Mouse (Mus musculus): ENCODE measurements around the gene Nkiras2.
"Not testable (repeated sequence)": the region's sequence is repeated elsewhere in the genome, so short reads cannot be mapped to it uniquely, and the experiment has no call there.

Nkiras2 gene

GRCm38 (mm10) chr11:100618761-100619484, at the start of gene Nkiras2:
TSS of gene Nkiras2 (plus strand) at chr11:100619244.
- in situ Hi-C loops (cut with MseI, MboI) = no loop called here

DNA sequence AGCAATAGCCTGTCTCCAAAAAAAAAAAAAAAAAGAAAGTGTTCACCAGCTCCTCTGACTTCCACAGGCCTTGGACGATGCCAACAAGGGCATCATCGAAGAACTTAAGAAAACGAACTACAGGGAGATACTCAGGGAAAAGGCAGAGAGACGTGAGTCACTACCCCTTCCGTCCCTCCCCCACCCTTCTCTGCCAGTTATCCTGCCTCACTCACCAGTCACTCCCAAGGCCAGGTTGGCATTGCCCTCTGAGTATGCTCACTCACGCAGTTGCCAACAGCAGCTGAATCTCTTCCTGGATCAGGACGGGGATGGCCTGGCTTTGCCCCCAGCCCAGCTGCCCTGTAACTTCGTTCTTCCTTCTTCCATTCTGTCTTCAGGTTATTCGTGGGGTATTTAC, 49.3 kb upstream of the Nkiras2 start:
- in situ Hi-C loops (cut with MseI, MboI) = loop anchor here in 1 of 2 experiments (5.0 kb wide), 1 partner anchor 138 kb away; no protein-coding TSS in a partner anchor

DNA sequence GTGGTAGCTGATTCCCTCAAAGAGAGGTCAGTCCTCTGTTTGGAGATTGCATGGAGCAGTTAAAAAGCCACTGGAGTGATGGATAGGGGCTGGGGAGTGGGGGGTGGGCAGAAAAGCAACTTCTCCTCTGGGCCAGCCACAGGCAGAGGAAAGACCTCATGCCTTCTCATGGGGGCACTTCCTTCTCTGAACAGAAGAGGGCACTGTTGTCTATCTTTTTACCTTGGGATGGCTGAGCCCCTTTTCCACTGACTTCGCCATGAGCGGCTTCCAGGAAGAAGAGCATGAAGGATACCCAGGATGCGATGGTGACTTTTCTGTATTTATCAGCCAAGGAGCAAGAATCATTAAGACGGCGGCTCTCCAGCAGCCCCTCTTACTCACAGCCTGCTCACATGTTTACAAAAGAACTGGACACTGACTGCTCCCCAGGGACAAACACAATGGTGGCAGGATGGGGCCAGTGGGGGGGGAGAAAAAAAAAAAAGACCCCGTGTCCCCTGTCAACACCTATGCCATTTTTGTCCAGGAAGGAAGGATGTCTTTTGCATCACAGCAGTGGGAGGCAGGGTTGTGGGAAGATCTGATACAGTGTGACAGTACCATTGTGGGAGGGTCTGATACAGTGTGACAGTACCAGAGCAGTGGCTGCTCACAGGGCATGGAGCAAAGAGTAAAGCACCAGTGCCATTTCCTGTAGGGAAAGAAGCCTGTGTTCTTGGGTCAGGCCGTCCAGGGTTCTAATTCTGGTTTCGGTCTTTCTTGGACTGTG, 48.4 kb upstream of the Nkiras2 start:
- in situ Hi-C loops (cut with MseI, MboI) = loop anchor here in 1 of 2 experiments (5.0 kb wide), 1 partner anchor 137 kb away; no protein-coding TSS in a partner anchor

- in situ Hi-C loops (cut with MseI, MboI) = loop anchor here in 1 of 2 experiments (5.0 kb wide), 1 partner anchor 136 kb away; no protein-coding TSS in a partner anchor
Measured at GRCm38 (mm10) chr11:100571202-100571567, 47.9 kb upstream of the Nkiras2 start.

DNA sequence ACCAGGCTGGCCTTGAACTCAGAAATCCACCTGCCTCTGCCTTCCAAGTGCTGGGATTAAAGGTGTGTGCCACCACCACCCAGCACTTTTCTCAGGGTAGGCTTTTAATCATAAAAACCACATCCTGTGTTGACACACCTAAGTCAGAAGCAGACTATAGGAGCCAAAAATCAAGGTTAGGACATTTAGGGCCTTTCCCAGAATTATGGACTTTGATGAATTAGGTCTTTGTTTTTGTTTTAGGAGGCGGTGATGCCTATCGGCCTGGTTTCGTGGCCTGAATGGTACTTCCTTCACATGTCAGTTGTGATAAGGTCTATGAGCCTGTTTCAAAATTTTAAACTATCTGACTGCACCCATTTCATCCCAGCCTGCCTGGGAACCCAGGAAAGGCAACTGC, 44.9 kb upstream of the Nkiras2 start:
- in situ Hi-C loops (cut with MseI, MboI) = loop anchor here in 1 of 2 experiments (5.0 kb wide), 1 partner anchor 133 kb away; no protein-coding TSS in a partner anchor

DNA sequence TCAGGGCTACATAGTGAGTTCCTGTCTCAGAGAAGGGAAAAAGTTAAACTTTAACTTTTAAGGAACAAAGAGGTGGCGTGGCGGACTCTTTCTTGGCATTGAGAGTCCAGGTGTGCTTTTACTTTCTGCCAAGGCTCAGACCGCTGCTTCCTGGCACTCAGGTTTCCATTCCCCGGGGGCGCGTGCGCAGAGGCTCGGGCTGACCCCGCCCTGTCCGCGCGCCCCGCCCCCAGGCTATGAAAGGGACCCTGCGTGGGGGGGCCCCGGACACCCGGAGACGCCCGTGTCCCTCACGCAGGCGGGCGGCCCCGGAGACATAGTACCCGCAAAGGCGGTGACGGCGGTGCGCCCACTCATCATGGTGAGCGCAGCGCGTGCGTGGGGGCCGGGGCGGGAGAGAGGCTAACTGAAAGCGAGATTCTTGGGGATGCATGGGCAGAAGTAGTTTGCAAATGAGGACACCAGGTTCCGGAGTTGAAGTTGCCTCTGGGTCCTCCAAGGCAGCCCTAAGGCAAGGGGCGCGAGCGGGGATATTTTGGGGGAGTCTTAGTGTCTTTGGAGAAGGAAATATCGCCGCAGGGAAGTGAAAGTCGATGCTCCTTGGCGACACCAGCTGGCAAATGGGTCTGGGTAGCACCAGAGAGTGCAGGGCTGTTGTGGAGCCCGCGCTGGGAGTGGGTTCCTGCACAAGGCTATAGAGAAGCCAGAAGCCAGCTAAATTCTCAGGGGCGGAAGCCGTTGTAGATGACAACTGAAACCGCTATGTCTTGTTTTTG, 44.1 kb upstream of the Nkiras2 start, which contains the start of gene Cnp:
Cnp (plus strand) TSS at position 197 of the 776 bp plus-strand sequence.
- in situ Hi-C loops (cut with MseI, MboI) = loop anchor here in 1 of 2 experiments (5.0 kb wide), 1 partner anchor 132 kb away; no protein-coding TSS in a partner anchor

DNA sequence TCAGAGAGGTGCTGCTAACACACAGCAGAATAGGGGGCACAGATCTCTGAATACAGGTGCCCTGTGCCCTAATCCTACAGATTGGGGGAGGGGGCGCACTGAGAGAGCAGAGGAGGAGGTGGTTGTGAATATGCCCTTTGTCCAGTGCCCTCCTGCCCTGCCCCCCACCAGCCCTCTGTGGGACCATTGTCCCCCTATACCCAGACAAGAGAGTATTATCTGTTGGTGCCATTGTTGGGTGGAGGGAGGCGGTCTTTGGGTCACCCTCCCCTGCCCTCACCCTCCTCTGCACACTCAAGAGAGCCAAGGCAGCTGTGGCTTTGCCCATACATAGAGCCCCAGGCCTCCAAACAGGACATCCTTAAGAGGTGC, 43.6 kb upstream of the Nkiras2 start:
- in situ Hi-C loops (cut with MseI, MboI) = no loop called here

DNA sequence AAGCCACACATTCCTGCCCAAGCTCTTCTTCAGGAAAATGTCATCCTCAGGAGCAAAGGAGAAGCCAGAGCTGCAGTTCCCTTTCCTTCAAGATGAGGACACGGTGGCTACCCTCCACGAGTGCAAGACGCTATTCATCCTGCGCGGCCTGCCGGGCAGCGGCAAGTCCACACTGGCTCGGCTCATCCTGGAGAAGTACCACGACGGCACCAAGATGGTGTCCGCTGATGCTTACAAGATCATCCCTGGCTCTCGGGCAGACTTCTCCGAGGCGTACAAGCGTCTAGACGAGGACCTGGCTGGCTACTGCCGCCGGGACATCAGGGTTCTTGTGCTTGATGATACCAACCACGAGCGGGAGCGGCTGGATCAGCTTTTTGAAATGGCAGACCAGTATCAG, 42.8 kb upstream of the Nkiras2 start:
- in situ Hi-C loops (cut with MseI, MboI) = no loop called here

DNA sequence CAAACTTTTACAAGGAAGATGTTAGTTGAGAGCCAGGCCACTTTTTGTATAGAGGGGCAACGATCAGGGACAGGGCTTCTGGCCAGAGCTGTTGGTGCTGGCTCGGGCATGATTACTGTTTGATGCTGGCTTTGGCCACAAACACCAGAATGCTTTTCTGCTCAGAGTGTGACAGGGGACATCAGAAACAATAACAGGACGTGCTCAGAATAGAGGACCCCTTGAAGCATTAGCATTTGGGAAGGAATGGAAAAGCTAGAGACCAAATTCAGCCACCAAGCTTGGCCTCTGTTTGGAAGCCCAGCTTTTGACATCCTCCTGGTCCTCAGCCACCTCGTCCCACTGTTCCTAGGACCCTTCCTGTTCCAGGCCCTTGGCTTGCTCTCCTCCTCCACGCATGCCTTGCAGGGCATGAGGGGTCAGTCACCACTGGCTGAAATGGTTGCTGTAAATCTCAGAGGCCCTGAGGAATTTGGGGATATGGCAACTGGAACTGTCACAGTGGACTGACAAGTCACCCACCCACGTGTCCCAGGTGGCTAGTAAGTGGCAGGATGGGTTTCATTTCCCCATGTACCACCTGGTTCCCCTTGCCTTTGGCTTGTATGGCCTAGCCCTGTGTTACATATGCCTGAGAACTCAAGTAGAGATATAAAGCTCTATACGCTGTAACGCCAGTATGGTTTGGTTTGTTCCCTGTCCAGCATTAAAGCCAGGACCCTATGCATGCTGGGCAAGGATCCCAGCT, 41.0 kb upstream of the Nkiras2 start:
- in situ Hi-C loops (cut with MseI, MboI) = no loop called here

DNA sequence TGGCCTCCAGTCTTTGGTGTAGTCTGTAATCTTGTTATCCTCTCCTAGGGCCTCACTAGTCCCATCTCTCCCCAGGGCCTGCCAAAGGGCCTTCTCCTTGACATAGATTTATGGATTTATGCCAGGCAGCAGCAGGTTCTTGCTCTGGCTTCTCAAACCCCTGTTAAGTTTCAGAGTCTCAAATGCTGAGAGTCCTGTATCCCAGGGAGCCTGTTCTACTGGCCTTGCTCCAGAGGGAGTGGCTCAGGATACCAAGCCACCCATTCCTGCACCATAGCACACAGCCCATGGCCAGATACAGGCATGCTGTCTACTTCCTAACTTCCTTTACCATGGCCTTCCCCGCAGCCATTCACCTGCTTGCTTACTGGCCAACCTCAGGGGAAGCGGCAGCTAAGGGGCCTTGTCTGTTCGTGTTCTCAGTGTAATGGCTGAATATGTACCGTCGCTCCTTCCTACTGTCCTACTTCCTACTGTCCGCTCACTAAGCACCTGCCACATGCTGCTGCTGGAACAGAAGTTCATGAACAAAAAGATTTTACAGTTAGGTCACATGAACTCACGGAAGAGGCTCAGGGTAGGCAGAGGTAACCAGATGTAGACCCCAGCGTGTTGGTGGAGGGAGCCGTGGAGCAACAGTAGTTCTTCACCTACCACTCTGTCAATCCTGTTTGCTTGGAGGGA, 39.8 kb upstream of the Nkiras2 start:
- in situ Hi-C loops (cut with MseI, MboI) = no loop called here

GRCm38 (mm10) chr11:100580275-100580674, 38.8 kb upstream of the Nkiras2 start:
- in situ Hi-C loops (cut with MseI, MboI) = no loop called here

- in situ Hi-C loops (cut with MseI, MboI) = no loop called here
Measured at GRCm38 (mm10) chr11:100581756-100582155, 37.3 kb upstream of the Nkiras2 start.

DNA sequence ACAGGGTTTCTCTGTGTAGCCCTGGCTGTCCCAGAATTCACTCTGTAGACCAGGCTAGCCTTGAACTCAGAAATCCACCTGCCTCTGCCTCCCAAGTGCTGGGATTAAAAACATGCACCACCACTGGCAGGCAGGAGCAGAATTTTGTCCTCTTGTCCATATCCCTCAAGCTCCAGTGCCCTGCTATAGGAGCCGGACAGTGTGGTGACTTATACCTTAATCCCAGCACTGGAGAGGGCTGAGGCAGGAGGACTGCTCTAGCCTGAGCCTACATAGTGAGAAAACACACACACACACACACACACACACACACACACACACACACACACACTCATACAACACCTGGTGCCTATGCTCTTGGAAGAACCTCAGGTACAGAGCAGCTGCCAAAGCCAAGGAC, 36.6 kb upstream of the Nkiras2 start:
- in situ Hi-C loops (cut with MseI, MboI) = not testable (repeated sequence)

GRCm38 (mm10) chr11:100582836-100583235, 36.2 kb upstream of the Nkiras2 start:
- in situ Hi-C loops (cut with MseI, MboI) = no loop called here

GRCm38 (mm10) chr11:100584561-100584961, 34.5 kb upstream of the Nkiras2 start:
- in situ Hi-C loops (cut with MseI, MboI) = no loop called here

GRCm38 (mm10) chr11:100585148-100585547, 33.9 kb upstream of the Nkiras2 start:
- in situ Hi-C loops (cut with MseI, MboI) = no loop called here

GRCm38 (mm10) chr11:100588462-100588861, 30.6 kb upstream of the Nkiras2 start:
- in situ Hi-C loops (cut with MseI, MboI) = no loop called here

GRCm38 (mm10) chr11:100592346-100593046, 26.5 kb upstream of the Nkiras2 start:
- in situ Hi-C loops (cut with MseI, MboI) = no loop called here

- in situ Hi-C loops (cut with MseI, MboI) = no loop called here
Measured at GRCm38 (mm10) chr11:100594608-100595007, 24.4 kb upstream of the Nkiras2 start.

GRCm38 (mm10) chr11:100595533-100595932, 23.5 kb upstream of the Nkiras2 start:
- in situ Hi-C loops (cut with MseI, MboI) = no loop called here
